Mouse (Mus musculus) CH12.LX (cell line): ENCODE data around the gene Lgals9. TPM values are rescaled to one million over a fixed set of nuclear protein-coding genes. Genes with fewer than 3 reads are reported as not detected.

Experiments
- DNase-seq: peaks from one replicate; pipeline ENCODE4 v3.0.0-alpha.2; 2013; ENCODE audit errors: extremely low read depth
- H3K27ac ChIP-seq: 2 replicates; pipeline ENCODE4 v1.5.1; 2012; ENCODE audit warnings: low read depth, mild to moderate bottlenecking, control low read depth, moderate library complexity; ENCODE audit not compliant: insufficient read depth
- H3K27me3 ChIP-seq: replicated peaks from 2 replicates; pipeline ENCODE3; 2012; ENCODE audit warnings: inconsistent platforms
- H3K36me3 ChIP-seq, 2 experiments: replicated peaks in 1 of 2; 2 replicates each; pipeline versions ENCODE3 to v1.6.1; 2012; ENCODE audit warnings: inconsistent platforms in 1 of 2, low read length in 1 of 2, mild to moderate bottlenecking in 1 of 2, mixed read lengths in 1 of 2, moderate library complexity in 1 of 2; ENCODE audit not compliant: control insufficient read depth in 1 of 2, insufficient read depth in 1 of 2
- H3K4me1 ChIP-seq, 2 experiments: 2 replicates each; pipeline ENCODE4 v1.6.1; 2012; ENCODE audit warnings: inconsistent platforms in 1 of 2, moderate library complexity in 1 of 2; ENCODE audit not compliant: insufficient read depth in 2 of 2, control insufficient read depth in 1 of 2
- H3K4me2 ChIP-seq: 2 replicates; pipeline ENCODE4 v1.6.1; 2012; ENCODE audit warnings: low read depth, mild to moderate bottlenecking, control low read depth; ENCODE audit not compliant: poor library complexity, insufficient read depth, severe bottlenecking
- H3K4me3 ChIP-seq, 3 experiments: fragments of 150-350 bp in 1 of 3; sonication (generic) in 1 of 3; replicated peaks in 1 of 3; 2 replicates each; pipeline versions ENCODE3 to v1.5.1; 2011 to 2012; ENCODE audit warnings: low read depth in 2 of 3, low read length in 2 of 3, mild to moderate bottlenecking in 2 of 3, moderate library complexity in 2 of 3, control low read depth in 1 of 3, improper control_type of control experiment in 1 of 3, inconsistent platforms in 1 of 3, mixed read lengths in 1 of 3; ENCODE audit not compliant: poor library complexity in 1 of 3
- H3K79me2 ChIP-seq: replicated peaks from 2 replicates; pipeline ENCODE4 v1.6.1; 2012; ENCODE audit warnings: mild to moderate bottlenecking, moderate library complexity; ENCODE audit not compliant: control insufficient read depth, poor library complexity, insufficient read depth, severe bottlenecking; ENCODE audit errors: extremely low read depth
- H3K9ac ChIP-seq: 2 replicates; pipeline ENCODE4 v1.6.1; 2012; ENCODE audit warnings: low read depth, mild to moderate bottlenecking, control low read depth, moderate library complexity; ENCODE audit not compliant: insufficient read depth
- H3K9me3 ChIP-seq: replicated peaks from 2 replicates; pipeline ENCODE3; 2012; ENCODE audit warnings: low read length, inconsistent platforms, mixed read lengths
- CHD1 ChIP-seq: IDR thresholded peaks from 2 replicates; pipeline ENCODE4 v1.6.1; 2012; ENCODE audit warnings: low read depth, low read length, improper control_type of control experiment, inconsistent platforms
- CHD2 ChIP-seq: IDR thresholded peaks from 2 replicates; pipeline ENCODE4 v1.6.1; 2011; ENCODE audit warnings: low read length, improper control_type of control experiment
- CTCF ChIP-seq, 2 experiments: IDR thresholded peaks in 1 of 2; conservative IDR thresholded peaks in 1 of 2; 2 replicates each; pipeline ENCODE4 v1.5.1; 2011 to 2012; ENCODE audit warnings: low read depth in 2 of 2, low read length in 2 of 2, improper control_type of control experiment in 1 of 2, inconsistent platforms in 1 of 2, mild to moderate bottlenecking in 1 of 2, moderate library complexity in 1 of 2
- E2F4 ChIP-seq: IDR thresholded peaks from 2 replicates; pipeline ENCODE4 v1.6.1; 2011; ENCODE audit warnings: low read depth, low read length, improper control_type of control experiment; ENCODE audit not compliant: insufficient replicate concordance
- ELF1 ChIP-seq: IDR thresholded peaks from 2 replicates; pipeline ENCODE4 v1.6.1; 2014; ENCODE audit warnings: low read depth, mild to moderate bottlenecking, inconsistent platforms, low read length, improper control_type of control experiment
- EP300 ChIP-seq: IDR thresholded peaks from 2 replicates; pipeline ENCODE4 v1.6.1; 2011; ENCODE audit warnings: low read length, improper control_type of control experiment
- ETS1 ChIP-seq: conservative IDR thresholded peaks from 2 replicates; pipeline ENCODE4 v1.6.1; 2012; ENCODE audit warnings: low read depth, mild to moderate bottlenecking, inconsistent platforms, low read length, improper control_type of control experiment, moderate library complexity
- HCFC1 ChIP-seq: IDR thresholded peaks from 2 replicates; pipeline ENCODE4 v1.6.1; 2012; ENCODE audit warnings: low read depth, mild to moderate bottlenecking, inconsistent platforms, low read length, improper control_type of control experiment
- IRF4 ChIP-seq: IDR thresholded peaks from 2 replicates; pipeline ENCODE4 v1.6.1; 2014; ENCODE audit warnings: low read depth, mild to moderate bottlenecking, inconsistent platforms, low read length, improper control_type of control experiment
- MAFK ChIP-seq: IDR thresholded peaks from 2 replicates; pipeline ENCODE4 v1.6.1; 2011; ENCODE audit warnings: low read length, improper control_type of control experiment; ENCODE audit not compliant: insufficient replicate concordance
- MAZ ChIP-seq: IDR thresholded peaks from 2 replicates; pipeline ENCODE4 v1.6.1; 2012; ENCODE audit warnings: low read depth, mild to moderate bottlenecking, inconsistent platforms, low read length, improper control_type of control experiment, moderate library complexity
- MEF2A ChIP-seq: IDR thresholded peaks from 2 replicates; pipeline ENCODE4 v1.6.1; 2014; ENCODE audit warnings: low read depth, mild to moderate bottlenecking, inconsistent platforms, low read length, improper control_type of control experiment, borderline replicate concordance
- MYC ChIP-seq: IDR thresholded peaks from 2 replicates; pipeline ENCODE4 v1.6.1; 2011; ENCODE audit warnings: low read depth, mild to moderate bottlenecking, improper control_type of control experiment, low read length
- NELFE ChIP-seq: IDR thresholded peaks from 2 replicates; pipeline ENCODE4 v1.6.1; 2011; ENCODE audit warnings: low read depth, low read length, improper control_type of control experiment
- POLR2A ChIP-seq: IDR thresholded peaks from 2 replicates; pipeline ENCODE4 v1.6.1; 2011; ENCODE audit warnings: low read depth, mild to moderate bottlenecking, improper control_type of control experiment, low read length
- POLR2AphosphoS2 ChIP-seq: IDR thresholded peaks from 2 replicates; pipeline ENCODE4 v1.6.1; 2011; ENCODE audit warnings: low read depth, low read length, improper control_type of control experiment
- RAD21 ChIP-seq: IDR thresholded peaks from 2 replicates; pipeline ENCODE4 v1.6.1; 2011; ENCODE audit warnings: low read depth, mild to moderate bottlenecking, low read length, improper control_type of control experiment, moderate library complexity
- SMC3 ChIP-seq: IDR thresholded peaks from 2 replicates; pipeline ENCODE4 v1.6.1; 2011; ENCODE audit warnings: low read depth, low read length, improper control_type of control experiment
- TCF12 ChIP-seq: IDR thresholded peaks from 2 replicates; pipeline ENCODE4 v1.6.1; 2014; ENCODE audit warnings: low read depth, mild to moderate bottlenecking, inconsistent platforms, low read length, improper control_type of control experiment
- UBTF ChIP-seq: IDR thresholded peaks from 2 replicates; pipeline ENCODE4 v1.6.1; 2012; ENCODE audit warnings: low read depth, mild to moderate bottlenecking, inconsistent platforms, low read length, improper control_type of control experiment, moderate library complexity
- USF1 ChIP-seq: IDR thresholded peaks from 2 replicates; pipeline ENCODE4 v1.6.1; 2014; ENCODE audit warnings: low read depth, mild to moderate bottlenecking, inconsistent platforms, low read length, improper control_type of control experiment
- ZC3H11A ChIP-seq: IDR thresholded peaks from 2 replicates; pipeline ENCODE4 v1.6.1; 2012; ENCODE audit warnings: low read depth, mild to moderate bottlenecking, inconsistent platforms, low read length, improper control_type of control experiment
- ZMIZ1 ChIP-seq: IDR thresholded peaks from 2 replicates; pipeline ENCODE4 v1.6.1; 2012; ENCODE audit warnings: low read depth, mild to moderate bottlenecking, inconsistent platforms, low read length, improper control_type of control experiment
- ZNF384 ChIP-seq: IDR thresholded peaks from 2 replicates; pipeline ENCODE4 v1.6.1; 2012; ENCODE audit warnings: low read depth, low read length, improper control_type of control experiment, inconsistent platforms
- dilution Hi-C: fragments of 300-500 bp; cut with MboI; formaldehyde crosslinking; loops from 2 replicates; pipeline ENCODE4 v1.14.3; 2020; ENCODE audit warnings: low sequenced_read_pairs; ENCODE audit not compliant: extremely low pct_unique_long_range_greater_than_20kb, extremely low pct_ligation_motif_present
- in situ Hi-C: fragments of 300-500 bp; cut with MboI; formaldehyde crosslinking; loops from 3 replicates; pipeline ENCODE4 v1.14.3; 2019; ENCODE audit warnings: low sequenced_read_pairs, low pct_ligation_motif_present, low pct_unique_long_range_greater_than_20kb, mixed read lengths
- polyA plus RNA-seq: library from polyadenylated mRNA; unstranded; fragments of >175 nt; gene quantifications from 2 replicates; pipeline ENCODE4 v1.2.1, GENCODE M21; 2012; ENCODE audit warnings: low read depth; ENCODE audit not compliant: insufficient read length
- total RNA-seq, 2 experiments: library from RNA; depleted of rRNA; stranded (reverse); fragments of 300-350 nt in 1 of 2; fragments of >200 nt in 1 of 2; gene quantifications; 2 replicates each; pipeline ENCODE4 v1.2.3; 2012 to 2014

The Lgals9 gene
- total and polyA plus RNA-seq, 3 experiments: 4.9 to 16.4 (median 5.0) TPM

GRCm38 (mm10) chr11:78929345-78929744, 55.4 kb downstream of the Lgals9 start:
- H3K9me3 ChIP-seq: no peaks in the 10 kb centered on the region
- in situ Hi-C loops: loop anchor here (5.0 kb wide), 1 partner anchor 72 kb away; no protein-coding TSS in a partner anchor
- no peak overlapping the region for H3K4me2 ChIP-seq
- peaks cover 0 to 20% of the 10 kb centered on the region in 2 experiments for H3K36me3 ChIP-seq
- H3K27me3 ChIP-seq: no peaks in the 10 kb centered on the region
- no peak overlapping the region for H3K9ac ChIP-seq
- DNase-seq: no peak
- no peaks in the 10 kb centered on the region for H3K79me2 ChIP-seq
- dilution Hi-C loops: no loop called here
- TF ChIP-seq E2F4: no peak
- H3K27ac ChIP-seq: no peak overlapping the region
- peaks cover 0 to 6% of the 10 kb centered on the region in 2 experiments; a peak in 1 of 4 replicates for H3K4me1 ChIP-seq
- no peak overlapping the region for H3K4me3 ChIP-seq

- no peak overlapping the region for H3K9ac ChIP-seq
Observed at GRCm38 (mm10) chr11:78924916-78925315, 59.8 kb downstream of the Lgals9 start.

GRCm38 (mm10) chr11:78924111-78924510, 60.6 kb downstream of the Lgals9 start:
- Histone ChIP-seq H3K27me3 (no peaks in the 10 kb centered on the region), H3K4me3 (no peak overlapping the region), H3K4me1 (peaks cover 7 to 53% of the 10 kb centered on the region in 2 experiments; a peak in 3 of 4 replicates), H3K79me2 (no peaks in the 10 kb centered on the region), H3K27ac (no peak overlapping the region), H3K36me3 (peaks cover 0 to 9% of the 10 kb centered on the region in 2 experiments), H3K9me3 (no peaks in the 10 kb centered on the region), H3K9ac (no peak overlapping the region), H3K4me2 (no peak overlapping the region)
- in situ Hi-C loops (no loop called here), dilution Hi-C loops (no loop called here)
- no peak for TF ChIP-seq MAZ
- TF ChIP-seq MYC: no peak
- no peak for TF ChIP-seq CTCF (conservative IDR thresholded peaks at IDR 0.05 in 1 of 2, IDR thresholded peaks at IDR 0.05 in 1 of 2; ENCODE audit: low read depth in 2 of 2, low read length in 2 of 2)
- TF ChIP-seq MAFK: no peak
- no peak for TF ChIP-seq ZC3H11A
- TF ChIP-seq UBTF: no peak
- no peak for TF ChIP-seq MEF2A
- no peak for TF ChIP-seq SMC3
- TF ChIP-seq EP300: no peak
- no peak for TF ChIP-seq ZNF384
- TF ChIP-seq ELF1: no peak
- TF ChIP-seq NELFE: no peak
- TF ChIP-seq POLR2A: no peak
- TF ChIP-seq TCF12: no peak
- no peak for TF ChIP-seq ZMIZ1
- no peak for TF ChIP-seq ETS1
- no peak for TF ChIP-seq USF1
- no peak for TF ChIP-seq HCFC1
- no peak for TF ChIP-seq POLR2AphosphoS2
- no peak for TF ChIP-seq RAD21
- DNase-seq: no peak

More at GRCm38 (mm10) chr11:78924916-78925315, 59.8 kb downstream of the Lgals9 start:
- Histone ChIP-seq H3K36me3 (peaks cover 0 to 14% of the 10 kb centered on the region in 2 experiments), H3K27me3 (no peaks in the 10 kb centered on the region), H3K4me3 (no peak overlapping the region), H3K4me2 (no peak overlapping the region), H3K27ac (no peak overlapping the region), H3K9me3 (no peaks in the 10 kb centered on the region), H3K4me1 (peaks cover 2 to 46% of the 10 kb centered on the region in 2 experiments; a peak in 2 of 4 replicates), H3K79me2 (no peaks in the 10 kb centered on the region)
- no peak for DNase-seq
- in situ Hi-C loops (loop anchor here (5.0 kb wide), 1 partner anchor 68 kb away; no protein-coding TSS in a partner anchor), dilution Hi-C loops (no loop called here)
- no peak for TF ChIP-seq IRF4
- no peak for TF ChIP-seq CHD1
- TF ChIP-seq SMC3: no peak
- no peak for TF ChIP-seq ZC3H11A
- no peak for TF ChIP-seq MAFK
- TF ChIP-seq ZNF384: no peak
- TF ChIP-seq CTCF (conservative IDR thresholded peaks at IDR 0.05 in 1 of 2, IDR thresholded peaks at IDR 0.05 in 1 of 2; ENCODE audit: low read depth in 2 of 2, low read length in 2 of 2): no peak
- no peak for TF ChIP-seq TCF12
- no peak for TF ChIP-seq CHD2
